Mouse (Mus musculus) heart, embryonic 13.5 days (tissue): ENCODE results near the gene Rpl5. TPM values are rescaled to one million over a fixed set of nuclear protein-coding genes. Genes with fewer than 3 reads are reported as not detected.

ENCODE experiments used
- ATAC-seq: fragments of 200-750 bp; cut with Nextera tagmentation; 2 replicates; pipeline ENCODE4 v1.8.0; 2017; ENCODE audit warnings: moderate TSS enrichment; ENCODE audit not compliant: insufficient number of reproducible peaks, low FRiP score, low TSS enrichment; ENCODE audit errors: extremely low read depth
- H3K27ac ChIP-seq: fragments of 300-500 bp; sonication (generic); replicated peaks from 2 replicates; pipeline ENCODE4 v1.5.1; 2015; ENCODE audit warnings: moderate library complexity, mild to moderate bottlenecking, inconsistent platforms
- H3K27me3 ChIP-seq: fragments of 300-500 bp; sonication (generic); replicated peaks from 2 replicates; pipeline ENCODE4 v1.6.1; 2015; ENCODE audit warnings: mild to moderate bottlenecking, inconsistent platforms
- H3K36me3 ChIP-seq: fragments of 300-500 bp; sonication (generic); 2 replicates; pipeline ENCODE4 v1.6.1; 2015; ENCODE audit warnings: mild to moderate bottlenecking, inconsistent platforms
- H3K4me1 ChIP-seq: fragments of 300-500 bp; sonication (generic); 2 replicates; pipeline ENCODE4 v1.6.1; 2015; ENCODE audit warnings: inconsistent platforms
- H3K4me2 ChIP-seq: fragments of 300-500 bp; sonication (generic); 2 replicates; pipeline ENCODE4 v1.6.1; 2015; ENCODE audit warnings: inconsistent platforms, mild to moderate bottlenecking, moderate library complexity
- H3K4me3 ChIP-seq: fragments of 300-500 bp; sonication (generic); 2 replicates; pipeline ENCODE4 v1.5.1; 2015; ENCODE audit warnings: moderate library complexity, mild to moderate bottlenecking, inconsistent platforms
- H3K9ac ChIP-seq: fragments of 300-500 bp; sonication (generic); 2 replicates; pipeline ENCODE4 v1.6.1; 2015; ENCODE audit warnings: inconsistent platforms, mild to moderate bottlenecking, moderate library complexity
- H3K9me3 ChIP-seq: fragments of 300-500 bp; sonication (generic); 2 replicates; pipeline ENCODE4 v1.6.1; 2016; ENCODE audit warnings: inconsistent platforms
- WGBS: fragments of 180-500 bp; shearing (Covaris S2); methylation state at CpG from one replicate; pipeline ENCODE4 v1.1.7; 2015; ENCODE audit warnings: mixed read lengths; 5-methylcytosine and 5-hydroxymethylcytosine counted together
- polyA plus RNA-seq: library from polyadenylated mRNA; unstranded; fragments of >200 nt; fragmentation: Nextera tagmentation; extraction: Ambion mirVana; gene quantifications from 2 replicates; pipeline ENCODE4 v1.2.1, GENCODE M21; 2015

Rpl5 gene
- polyA plus RNA-seq, 1 experiment from 2014 or later, result 50.8 TPM

DNA sequence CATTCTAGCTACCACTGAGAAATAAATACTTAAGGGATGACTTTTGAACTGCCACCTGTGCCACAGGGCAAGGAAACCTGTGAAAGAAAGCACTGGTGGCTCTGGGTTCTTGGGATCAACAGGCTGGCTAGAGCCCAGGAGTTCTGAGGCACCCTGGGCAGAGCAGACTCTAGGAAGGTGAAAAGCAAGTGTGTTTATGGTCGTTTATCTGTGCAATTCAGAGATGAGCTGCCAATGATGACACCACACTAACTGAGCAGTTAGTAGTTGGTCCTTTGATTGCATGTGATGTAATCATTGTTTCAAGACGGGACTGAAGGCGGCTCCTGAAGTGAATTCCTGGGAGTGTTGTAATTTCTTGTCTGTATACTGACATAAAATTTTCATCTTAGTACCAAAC, 4.0 kb downstream of the Rpl5 start:
- peaks cover 15% of the 10 kb centered on the region for H3K4me1 ChIP-seq
- H3K27ac ChIP-seq, result no peak overlapping the region
- WGBS, result 75% methylated on average over 3 of the region's 3 CpGs
- no peak overlapping the region for H3K9ac ChIP-seq
- no peak for ATAC-seq
- H3K4me3 ChIP-seq, result no peak overlapping the region
- no peaks in the 10 kb centered on the region for H3K9me3 ChIP-seq
- peaks cover 75% of the 10 kb centered on the region for H3K36me3 ChIP-seq
- H3K4me2 ChIP-seq, result no peak overlapping the region
- H3K27me3 ChIP-seq, result no peaks in the 10 kb centered on the region

DNA sequence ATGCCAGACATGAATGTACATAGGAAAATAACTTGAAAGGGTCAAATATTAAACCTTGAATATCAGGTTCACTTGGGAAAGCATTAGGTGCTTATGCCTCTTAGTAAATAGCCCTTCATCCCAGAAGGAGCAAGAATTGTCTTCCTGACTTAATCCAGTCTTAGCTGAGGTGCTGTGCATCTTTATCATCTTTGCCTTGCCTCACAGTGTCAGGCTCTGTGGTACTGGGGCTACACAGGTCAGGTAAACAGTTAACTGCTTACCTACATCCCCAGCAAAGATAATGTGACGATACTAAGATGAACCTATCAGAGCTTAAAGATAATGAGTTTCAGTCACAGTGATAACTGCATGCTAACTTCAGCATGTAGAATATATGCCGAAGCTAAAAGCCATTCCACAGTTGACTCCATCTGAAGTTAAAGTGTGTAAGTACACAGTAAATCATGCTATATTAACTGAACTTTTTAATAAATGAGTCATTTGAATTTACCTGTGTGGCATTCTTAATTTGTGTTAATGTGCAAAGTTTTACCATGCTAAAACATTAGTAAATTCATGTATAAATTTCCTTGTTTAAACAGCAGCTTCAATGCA, 8.3 kb downstream of the Rpl5 start:
- Histone ChIP-seq H3K4me2 (no peak overlapping the region), H3K4me1 (no peaks in the 10 kb centered on the region), H3K4me3 (no peak overlapping the region), H3K27me3 (no peaks in the 10 kb centered on the region), H3K9me3 (no peaks in the 10 kb centered on the region), H3K9ac (no peak overlapping the region), H3K27ac (no peak overlapping the region), H3K36me3 (peaks cover 70% of the 10 kb centered on the region)
- no peak for ATAC-seq
- WGBS, result 57% methylated on average over 2 of the region's 2 CpGs

DNA sequence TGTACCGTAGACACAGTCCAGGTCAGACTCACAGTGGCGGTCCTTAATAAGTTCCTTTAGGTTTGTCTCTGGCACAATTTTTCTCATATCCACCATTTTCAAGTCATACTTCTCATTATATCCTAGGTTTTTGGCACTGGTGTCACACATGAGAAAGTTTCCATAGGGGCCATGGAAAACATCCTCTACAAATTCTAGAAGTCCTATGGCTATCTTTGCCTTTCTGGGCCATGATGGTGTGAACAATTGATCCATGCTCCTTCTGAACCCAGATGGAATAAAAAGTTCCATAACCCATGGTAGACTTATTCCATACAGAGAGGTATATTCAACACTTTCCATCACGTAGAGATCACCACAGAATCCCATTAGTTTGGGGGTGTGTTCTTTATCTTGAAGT, 9.4 kb downstream of the Rpl5 start:
- no peaks in the 10 kb centered on the region for H3K9me3 ChIP-seq
- no peak overlapping the region for H3K4me2 ChIP-seq
- no peak overlapping the region for H3K4me3 ChIP-seq
- no peak overlapping the region for H3K9ac ChIP-seq
- no peak for ATAC-seq
- peaks cover 59% of the 10 kb centered on the region for H3K36me3 ChIP-seq
- WGBS, result 84% methylated on average over 3 of the region's 3 CpGs
- H3K27ac ChIP-seq, result no peak overlapping the region
- H3K27me3 ChIP-seq, result no peaks in the 10 kb centered on the region
- no peaks in the 10 kb centered on the region for H3K4me1 ChIP-seq

DNA sequence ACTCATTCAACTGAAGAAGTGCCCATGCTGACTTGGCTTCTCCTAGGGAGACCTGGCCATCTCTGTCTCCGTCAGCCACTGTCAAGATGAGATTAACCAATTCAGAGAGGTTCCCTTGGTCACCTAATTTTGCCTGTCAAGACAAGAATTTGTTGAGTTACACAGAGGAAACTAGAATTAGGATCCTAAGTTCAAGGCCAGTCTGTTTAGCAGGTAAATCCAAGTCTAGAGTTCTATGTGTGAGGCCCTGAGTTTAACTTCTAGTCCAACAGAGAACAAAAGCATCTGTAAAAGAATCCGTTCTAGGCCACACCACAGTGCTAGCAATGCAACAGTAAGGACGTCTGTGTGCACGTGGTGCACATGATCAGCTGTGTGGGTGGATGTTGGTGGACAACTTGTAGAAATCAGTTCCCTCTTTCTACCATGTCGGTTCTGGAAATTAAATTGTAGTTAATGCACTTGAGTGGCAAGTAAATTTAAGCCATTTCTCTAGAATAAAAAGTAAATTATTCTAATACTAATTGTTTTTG, 9.8 kb downstream of the Rpl5 start:
- no peak for ATAC-seq
- Histone ChIP-seq H3K36me3 (peaks cover 54% of the 10 kb centered on the region), H3K9ac (no peak overlapping the region), H3K27ac (no peak overlapping the region), H3K4me3 (no peak overlapping the region), H3K4me1 (no peaks in the 10 kb centered on the region), H3K27me3 (no peaks in the 10 kb centered on the region), H3K4me2 (no peak overlapping the region), H3K9me3 (no peaks in the 10 kb centered on the region)
- WGBS, result 64% methylated on average over 5 of the region's 5 CpGs

DNA sequence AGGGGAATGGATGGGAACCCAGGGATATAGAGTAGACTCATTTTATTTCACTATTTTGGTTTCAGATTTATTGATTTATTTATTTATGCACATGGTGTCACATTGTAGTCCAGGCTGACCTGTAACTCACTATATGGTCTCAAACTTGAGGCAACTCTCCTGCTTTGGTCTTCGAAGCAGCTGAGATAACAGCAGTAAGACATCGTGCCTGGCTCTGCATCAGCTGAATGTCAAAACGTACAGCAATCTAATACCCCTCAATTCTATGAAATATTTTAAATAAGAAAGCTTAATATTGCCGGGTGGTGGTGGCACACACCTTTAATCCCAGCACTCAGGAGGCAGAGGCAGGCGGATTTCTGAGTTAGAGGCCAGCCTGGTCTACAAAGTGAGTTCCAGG, 10.7 kb downstream of the Rpl5 start:
- Histone ChIP-seq H3K27ac (no peak overlapping the region), H3K9ac (no peak overlapping the region), H3K9me3 (no peaks in the 10 kb centered on the region), H3K36me3 (peaks cover 46% of the 10 kb centered on the region), H3K4me3 (no peak overlapping the region), H3K4me2 (no peak overlapping the region), H3K27me3 (no peaks in the 10 kb centered on the region), H3K4me1 (no peaks in the 10 kb centered on the region)
- 82% methylated on average over 5 of the region's 5 CpGs for WGBS
- no peak for ATAC-seq

DNA sequence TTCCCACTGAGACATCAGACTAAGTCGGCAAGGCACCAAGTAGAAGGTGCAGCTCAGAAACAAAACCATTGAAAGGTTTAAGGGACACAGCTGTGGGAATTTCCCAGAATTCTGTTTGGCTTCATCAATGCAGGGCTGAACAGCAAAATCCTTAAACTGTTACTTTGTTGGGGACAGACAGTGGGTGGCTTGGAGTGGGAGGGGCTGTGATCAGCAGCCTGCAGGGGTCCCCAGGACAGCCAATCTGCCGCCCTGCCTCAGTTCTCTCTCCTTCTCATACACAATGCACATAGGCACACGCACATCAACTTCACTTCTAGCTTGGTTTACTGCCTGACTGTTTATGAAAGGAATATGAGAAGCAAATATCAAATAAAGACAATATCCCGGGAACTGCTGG, 15.0 kb downstream of the Rpl5 start:
- Histone ChIP-seq H3K27me3 (no peaks in the 10 kb centered on the region), H3K4me2 (no peak overlapping the region), H3K9me3 (no peaks in the 10 kb centered on the region), H3K36me3 (peaks cover 3% of the 10 kb centered on the region), H3K4me1 (no peaks in the 10 kb centered on the region), H3K27ac (no peak overlapping the region), H3K4me3 (no peak overlapping the region), H3K9ac (no peak overlapping the region)
- no peak for ATAC-seq
- 48% methylated on average over 4 of the region's 4 CpGs for WGBS

DNA sequence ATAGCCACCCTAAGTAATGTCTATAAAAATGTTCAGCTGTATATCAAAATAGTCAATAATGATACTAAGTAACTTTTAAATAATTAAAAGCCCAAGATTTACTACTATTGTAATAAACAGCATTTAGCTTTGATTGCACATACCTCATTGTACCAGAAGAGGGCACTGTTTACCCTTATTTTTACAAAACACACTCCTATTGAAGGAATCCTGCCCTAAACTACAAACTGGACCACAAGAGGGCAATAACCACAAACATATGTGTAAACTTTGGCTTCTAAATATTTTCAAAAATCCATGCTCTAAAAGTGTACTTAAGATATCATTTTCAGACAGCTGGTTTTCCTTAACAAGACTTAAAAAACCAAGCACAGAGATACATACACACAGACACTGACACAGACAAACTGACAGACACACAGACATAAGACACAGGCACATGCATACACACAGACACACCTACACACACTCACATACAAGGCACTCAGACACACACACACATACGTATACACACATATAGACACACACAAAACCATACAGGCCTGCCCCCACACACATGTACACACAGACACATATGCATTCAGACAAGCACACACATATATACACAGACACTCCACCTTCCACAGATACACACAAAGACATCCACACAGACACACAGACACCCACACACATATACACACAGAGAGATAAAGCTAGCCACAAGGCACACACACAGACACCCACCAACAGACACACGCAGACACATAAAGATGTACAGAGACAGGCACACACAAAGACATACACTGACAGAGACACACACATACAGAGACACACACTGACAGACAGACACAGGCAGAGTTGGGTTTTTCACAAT, 21.3 kb downstream of the Rpl5 start:
- no peaks in the 10 kb centered on the region for H3K27me3 ChIP-seq
- no peak overlapping the region for H3K9ac ChIP-seq
- WGBS, result 64% methylated on average over 2 of the region's 2 CpGs
- H3K4me1 ChIP-seq, result no peaks in the 10 kb centered on the region
- no peaks in the 10 kb centered on the region for H3K9me3 ChIP-seq
- H3K4me3 ChIP-seq, result no peak overlapping the region
- no peaks in the 10 kb centered on the region for H3K36me3 ChIP-seq
- no peak overlapping the region for H3K27ac ChIP-seq
- no peak overlapping the region for H3K4me2 ChIP-seq
- ATAC-seq, result no peak

DNA sequence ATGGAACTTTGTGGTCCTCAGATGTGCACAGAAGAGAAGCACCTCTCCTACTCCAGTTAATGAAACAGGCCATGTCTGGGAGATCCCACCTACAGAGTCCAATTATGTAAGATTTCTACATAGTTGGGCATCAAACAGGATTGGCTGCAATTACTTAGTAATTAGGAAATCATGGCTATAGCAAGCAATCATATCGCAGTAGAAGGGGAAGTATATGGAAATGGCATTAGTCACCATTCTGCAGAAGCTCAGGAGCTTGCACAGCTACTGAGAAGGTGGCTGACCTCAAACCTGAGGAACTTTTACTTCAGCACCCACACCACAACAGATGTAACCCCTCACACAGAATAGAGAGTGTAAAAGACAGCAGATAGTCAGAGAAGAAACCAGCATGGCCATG, 22.5 kb downstream of the Rpl5 start:
- no peak for ATAC-seq
- Histone ChIP-seq H3K27ac (no peak overlapping the region), H3K36me3 (no peaks in the 10 kb centered on the region), H3K4me1 (no peaks in the 10 kb centered on the region), H3K9me3 (no peaks in the 10 kb centered on the region), H3K9ac (no peak overlapping the region), H3K27me3 (no peaks in the 10 kb centered on the region), H3K4me2 (no peak overlapping the region), H3K4me3 (no peak overlapping the region)
- WGBS, result 88% methylated on average over 1 of the region's 1 CpGs

DNA sequence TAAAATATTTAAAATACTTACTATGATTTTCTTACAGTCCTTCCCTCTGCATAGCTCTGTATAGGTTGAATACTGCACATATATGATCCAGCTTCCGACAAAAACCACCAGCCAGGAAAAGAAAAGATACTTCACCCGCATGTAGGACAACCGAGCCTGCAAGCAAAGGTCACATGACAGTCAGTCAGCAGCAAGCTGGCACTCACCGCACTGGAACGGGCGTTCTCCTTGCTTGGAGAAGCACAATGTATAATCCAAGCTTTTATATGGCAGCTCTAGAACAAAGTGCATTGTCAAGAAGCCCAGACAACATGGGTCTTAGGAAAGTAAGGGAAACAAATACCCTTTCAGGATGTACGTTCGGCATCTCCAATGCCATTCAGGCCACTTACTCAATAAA, 24.3 kb downstream of the Rpl5 start:
- WGBS, result 77% methylated on average over 8 of the region's 8 CpGs
- Histone ChIP-seq H3K4me2 (no peak overlapping the region), H3K4me3 (no peak overlapping the region), H3K9me3 (no peaks in the 10 kb centered on the region), H3K27me3 (no peaks in the 10 kb centered on the region), H3K36me3 (no peaks in the 10 kb centered on the region), H3K4me1 (no peaks in the 10 kb centered on the region), H3K9ac (no peak overlapping the region), H3K27ac (no peak overlapping the region)
- no peak for ATAC-seq

DNA sequence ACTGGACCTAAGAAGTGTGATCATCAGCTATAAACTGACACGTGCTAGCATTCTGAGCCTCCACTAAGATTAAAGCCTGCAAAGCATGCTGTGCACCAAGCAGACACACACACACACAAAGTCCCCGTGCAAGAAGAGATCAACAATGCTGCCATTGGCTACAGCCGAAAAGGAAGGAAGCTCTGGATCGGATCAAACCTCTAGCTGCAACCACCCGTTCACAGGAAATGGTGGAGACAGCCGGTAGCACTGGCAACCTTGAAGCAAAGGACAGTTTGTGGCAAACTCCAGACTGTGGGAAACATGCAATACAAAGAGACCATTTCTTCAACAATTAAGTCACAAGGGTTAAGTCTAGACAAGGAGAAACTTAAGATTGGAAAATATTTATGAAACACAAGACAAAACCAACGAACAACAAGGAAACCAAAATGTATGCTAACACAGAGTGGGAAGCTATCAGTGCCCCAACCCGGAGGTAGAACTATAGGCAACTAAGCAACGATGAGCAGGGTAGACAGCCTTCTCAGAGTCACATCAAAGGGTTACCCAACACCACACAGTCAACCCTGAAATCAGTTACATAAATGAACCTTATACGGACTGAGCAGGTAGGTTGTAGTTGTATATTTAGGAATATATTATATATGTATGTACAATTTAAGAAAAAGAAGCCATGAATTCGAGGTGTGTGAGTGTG, 26.4 kb downstream of the Rpl5 start:
- no peak for ATAC-seq
- Histone ChIP-seq H3K9me3 (no peaks in the 10 kb centered on the region), H3K9ac (no peak overlapping the region), H3K36me3 (no peaks in the 10 kb centered on the region), H3K27me3 (no peaks in the 10 kb centered on the region), H3K4me3 (no peak overlapping the region), H3K4me2 (no peak overlapping the region), H3K27ac (no peak overlapping the region), H3K4me1 (no peaks in the 10 kb centered on the region)
- WGBS, result 58% methylated on average over 11 of the region's 11 CpGs

DNA sequence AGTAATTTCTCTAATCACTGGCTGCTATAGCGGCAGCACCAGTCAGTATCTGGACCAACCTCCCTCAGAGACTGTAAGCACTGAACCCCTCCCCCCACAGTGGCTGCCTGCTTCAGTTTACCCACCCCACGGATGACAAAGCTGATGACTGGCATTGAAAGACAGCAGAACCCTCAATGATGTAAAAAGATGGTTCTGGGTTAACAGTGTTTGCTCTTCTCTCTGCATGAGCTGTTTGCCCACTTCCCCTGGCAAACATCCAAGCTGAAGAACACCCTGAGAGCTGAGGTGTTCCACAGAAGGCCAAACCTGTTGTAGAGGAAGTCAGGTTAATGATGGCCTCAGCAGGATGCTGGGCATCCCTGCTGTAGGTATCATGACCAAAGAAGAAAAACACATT, 32.3 kb downstream of the Rpl5 start:
- H3K9me3 ChIP-seq, result no peaks in the 10 kb centered on the region
- H3K36me3 ChIP-seq, result no peaks in the 10 kb centered on the region
- H3K4me2 ChIP-seq, result no peak overlapping the region
- H3K4me1 ChIP-seq, result 0 out of 2 replicates have a peak, but pooled peaks cover 3% of the 10 kb centered on the region
- H3K4me3 ChIP-seq, result no peak overlapping the region
- WGBS, result 41% methylated on average over 2 of the region's 2 CpGs
- no peak overlapping the region for H3K27ac ChIP-seq
- no peaks in the 10 kb centered on the region for H3K27me3 ChIP-seq
- ATAC-seq, result no peak
- H3K9ac ChIP-seq, result no peak overlapping the region
